Mouse (Mus musculus) limb, embryonic 10.5 days (tissue): Measurements from ENCODE around the gene Atf5. TPM values are rescaled to one million over a fixed set of nuclear protein-coding genes. Genes with fewer than 3 reads are reported as not detected.

Experiments
- DNase-seq: peaks from one replicate; pipeline ENCODE4 v3.0.0-alpha.2; 2017; ENCODE audit warnings: low spot score
- H3K27ac ChIP-seq: fragments of 300-500 bp; sonication (generic); 2 replicates; pipeline ENCODE4 v1.5.1; 2016; ENCODE audit warnings: mild to moderate bottlenecking
- H3K27me3 ChIP-seq: fragments of 300-500 bp; sonication (generic); 2 replicates; pipeline ENCODE4 v1.6.1; 2016; ENCODE audit warnings: low read depth, mild to moderate bottlenecking; ENCODE audit not compliant: poor library complexity, severe bottlenecking
- H3K36me3 ChIP-seq: fragments of 300-500 bp; sonication (generic); 2 replicates; pipeline ENCODE4 v1.6.1; 2016; ENCODE audit warnings: mild to moderate bottlenecking, moderate library complexity
- H3K4me1 ChIP-seq: fragments of 300-500 bp; sonication (generic); 2 replicates; pipeline ENCODE4 v1.6.1; 2016
- H3K4me3 ChIP-seq: fragments of 300-500 bp; sonication (generic); 2 replicates; pipeline ENCODE4 v1.5.1; 2016; ENCODE audit warnings: mild to moderate bottlenecking, moderate library complexity
- H3K9me3 ChIP-seq: fragments of 300-500 bp; sonication (generic); replicated peaks from 2 replicates; pipeline ENCODE4 v1.6.1; 2016; ENCODE audit warnings: mild to moderate bottlenecking
- WGBS: fragments of 180-500 bp; shearing (Covaris S2); methylation state at CpG from one replicate; pipeline ENCODE4 v1.1.7; 2016; 5-methylcytosine and 5-hydroxymethylcytosine counted together
- polyA plus RNA-seq: library from polyadenylated mRNA; unstranded; fragments of >200 nt; fragmentation: Nextera tagmentation; extraction: Ambion mirVana; gene quantifications from 2 replicates; pipeline ENCODE4 v1.2.1, GENCODE M21; 2016

The Atf5 gene
- polyA plus RNA-seq, 1 experiment from 2014 or later = 3.1 TPM

DNA sequence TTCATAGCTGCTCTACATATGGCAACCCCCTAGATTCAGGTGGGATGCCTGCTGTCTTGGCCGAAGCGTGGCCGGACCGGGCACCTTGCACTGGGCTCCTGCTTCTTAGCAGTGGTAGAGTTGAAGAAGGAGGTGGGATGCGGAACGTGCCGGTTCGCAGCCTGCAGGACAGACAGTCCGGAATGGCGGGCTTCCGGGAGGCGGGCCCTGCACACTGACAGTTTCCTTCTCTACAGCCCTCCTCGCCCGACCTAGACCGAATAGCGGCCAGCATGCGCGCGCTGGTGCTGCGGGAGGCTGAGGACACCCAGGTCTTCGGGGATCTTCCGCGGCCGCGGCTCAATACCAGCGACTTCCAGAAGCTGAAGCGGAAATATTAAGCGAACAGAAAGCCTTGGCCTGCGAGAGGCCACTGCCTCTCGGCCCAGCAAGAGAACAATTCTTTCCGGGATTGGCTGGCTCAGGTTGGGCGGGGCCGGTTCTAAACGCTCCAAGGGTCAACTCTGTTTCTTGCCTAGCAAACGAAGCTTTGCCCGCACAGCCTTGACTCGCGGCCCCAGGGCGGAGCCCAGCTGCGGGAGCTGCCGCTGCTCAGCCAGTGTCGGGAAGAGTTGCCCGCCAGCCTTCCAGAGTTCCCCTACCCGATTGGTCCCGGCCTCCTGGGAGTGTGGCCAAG lies 38.0 kb upstream of the Atf5 start:
- H3K9me3 ChIP-seq = no peaks in the 10 kb centered on the region
- 1% methylated on average over 45 of the region's 45 CpGs for WGBS
- no peaks in the 10 kb centered on the region for H3K27me3 ChIP-seq
- H3K27ac ChIP-seq = peak overlapping the region; percentile 90
- peaks cover 64% of the 10 kb centered on the region for H3K4me1 ChIP-seq
- DNase-seq = peak; percentile 84
- peak overlapping the region; percentile 64 for H3K4me3 ChIP-seq
- H3K36me3 ChIP-seq = peaks cover 27% of the 10 kb centered on the region

DNA sequence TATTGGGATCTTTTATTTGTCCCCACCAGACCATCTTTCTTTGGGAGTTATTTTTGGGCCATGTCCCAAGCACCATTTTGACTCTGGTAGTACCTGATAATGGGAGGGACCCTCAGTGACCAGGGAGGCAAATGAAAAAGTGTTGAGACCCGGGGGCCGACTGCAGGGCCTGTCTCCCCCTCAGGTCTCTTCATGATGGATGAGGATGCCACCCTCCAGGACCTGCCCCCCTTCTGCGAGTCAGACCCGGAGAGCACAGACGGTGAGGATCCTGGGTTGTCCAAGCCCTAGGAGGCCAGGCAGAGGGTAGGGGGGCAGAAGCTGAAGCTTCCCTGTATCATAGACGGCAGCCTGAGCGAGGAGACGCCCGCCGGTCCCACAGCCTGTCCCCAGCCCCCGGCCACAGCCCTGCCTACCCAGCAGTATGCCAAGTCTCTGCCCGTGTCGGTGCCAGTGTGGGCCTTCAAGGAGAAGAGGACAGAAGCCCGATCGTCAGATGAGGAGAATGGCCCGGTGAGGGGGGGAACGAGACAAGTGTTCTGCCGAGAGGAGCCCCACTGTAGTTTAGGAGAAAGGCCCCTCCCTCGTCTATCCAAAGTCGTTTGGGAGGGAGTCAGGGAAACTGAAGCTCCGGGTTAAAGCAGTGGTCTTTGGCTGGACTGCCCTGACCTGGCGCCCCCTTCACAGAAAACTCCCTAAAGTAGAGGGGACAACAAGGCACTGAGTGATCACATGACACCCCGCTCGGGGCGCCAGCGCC lies 37.3 kb upstream of the Atf5 start:
- H3K4me1 ChIP-seq = peaks cover 64% of the 10 kb centered on the region

DNA sequence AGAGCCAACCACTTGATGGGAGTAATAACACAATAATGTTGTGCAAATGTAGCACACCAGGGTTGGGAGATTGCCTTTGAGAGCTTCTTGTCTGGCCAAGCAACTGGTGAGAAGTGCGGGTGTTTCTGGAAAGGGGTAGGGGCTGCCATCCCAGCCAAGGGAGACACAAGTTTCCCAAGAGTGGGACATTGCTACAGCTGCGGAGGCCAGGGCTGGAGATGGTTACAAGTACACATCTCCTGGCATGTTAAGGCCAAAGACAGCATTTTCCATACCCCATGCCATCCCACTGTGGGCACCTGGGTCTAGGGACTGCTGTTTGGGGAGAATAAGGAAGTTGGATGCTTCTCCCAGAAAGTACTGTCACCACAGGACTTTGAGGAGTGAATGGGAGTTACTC lies 36.6 kb upstream of the Atf5 start:
- no peaks in the 10 kb centered on the region for H3K27me3 ChIP-seq
- no peak for DNase-seq
- H3K4me3 ChIP-seq = 0 out of 2 replicates have a peak overlapping the region, but pooled peaks have one; percentile 2
- H3K27ac ChIP-seq = no peak overlapping the region
- H3K36me3 ChIP-seq = peaks cover 23% of the 10 kb centered on the region
- H3K9me3 ChIP-seq = no peaks in the 10 kb centered on the region
- H3K4me1 ChIP-seq = peaks cover 61% of the 10 kb centered on the region
- 92% methylated on average over 2 of the region's 2 CpGs for WGBS

More for the DNA sequence above, 37.3 kb upstream of the Atf5 start:
- Histone ChIP-seq H3K4me3 (peak overlapping the region; percentile 64), H3K27me3 (no peaks in the 10 kb centered on the region), H3K36me3 (peaks cover 23% of the 10 kb centered on the region), H3K27ac (peak overlapping the region; percentile 90), H3K9me3 (no peaks in the 10 kb centered on the region)
- no peak for DNase-seq
- WGBS = 34% methylated on average over 26 of the region's 26 CpGs

DNA sequence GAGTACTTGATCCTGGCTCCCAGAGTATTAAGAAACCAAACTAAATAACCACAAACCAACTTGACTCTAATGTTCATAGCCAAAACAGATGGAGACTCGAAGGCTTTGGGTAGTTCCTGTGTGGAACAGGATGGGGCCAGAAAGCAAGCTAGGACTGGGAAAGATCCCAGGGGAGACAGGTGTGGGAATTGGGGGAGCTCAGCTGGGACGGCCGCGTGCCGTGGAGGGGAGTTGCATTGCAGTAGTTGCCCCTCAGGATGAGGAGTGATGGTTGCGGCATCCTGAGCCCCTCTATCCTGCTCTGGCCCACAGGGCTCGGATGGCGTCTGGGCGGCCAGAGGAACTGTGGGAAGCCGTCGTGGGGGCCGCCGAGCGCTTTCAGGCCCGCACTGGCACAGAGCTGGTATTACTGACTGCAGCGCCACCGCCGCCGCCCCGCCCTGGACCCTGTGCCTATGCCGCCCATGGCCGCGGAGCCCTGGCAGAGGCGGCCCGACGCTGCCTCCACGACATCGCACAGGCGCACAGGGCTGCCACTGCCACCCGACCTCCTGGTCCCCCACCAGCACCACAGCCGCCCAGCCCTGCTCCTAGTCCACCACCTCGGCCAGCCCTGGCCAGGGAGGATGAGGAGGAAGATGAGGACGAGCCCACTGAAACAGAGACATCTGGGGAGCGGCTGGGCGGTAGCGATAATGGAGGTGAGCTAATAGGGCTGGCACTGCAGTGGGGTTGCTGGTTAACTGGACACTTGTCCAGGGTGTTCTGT lies 36.0 kb upstream of the Atf5 start:
- 91% methylated on average over 36 of the region's 36 CpGs for WGBS
- peak overlapping the region; percentile 17; the same call in 1 of the 2 replicates for H3K27ac ChIP-seq
- DNase-seq = no peak
- H3K4me1 ChIP-seq = peaks cover 61% of the 10 kb centered on the region
- 0 out of 2 replicates have a peak overlapping the region, but pooled peaks have one; percentile 7 for H3K4me3 ChIP-seq
- no peaks in the 10 kb centered on the region for H3K9me3 ChIP-seq
- H3K36me3 ChIP-seq = peaks cover 23% of the 10 kb centered on the region
- no peaks in the 10 kb centered on the region for H3K27me3 ChIP-seq

DNA sequence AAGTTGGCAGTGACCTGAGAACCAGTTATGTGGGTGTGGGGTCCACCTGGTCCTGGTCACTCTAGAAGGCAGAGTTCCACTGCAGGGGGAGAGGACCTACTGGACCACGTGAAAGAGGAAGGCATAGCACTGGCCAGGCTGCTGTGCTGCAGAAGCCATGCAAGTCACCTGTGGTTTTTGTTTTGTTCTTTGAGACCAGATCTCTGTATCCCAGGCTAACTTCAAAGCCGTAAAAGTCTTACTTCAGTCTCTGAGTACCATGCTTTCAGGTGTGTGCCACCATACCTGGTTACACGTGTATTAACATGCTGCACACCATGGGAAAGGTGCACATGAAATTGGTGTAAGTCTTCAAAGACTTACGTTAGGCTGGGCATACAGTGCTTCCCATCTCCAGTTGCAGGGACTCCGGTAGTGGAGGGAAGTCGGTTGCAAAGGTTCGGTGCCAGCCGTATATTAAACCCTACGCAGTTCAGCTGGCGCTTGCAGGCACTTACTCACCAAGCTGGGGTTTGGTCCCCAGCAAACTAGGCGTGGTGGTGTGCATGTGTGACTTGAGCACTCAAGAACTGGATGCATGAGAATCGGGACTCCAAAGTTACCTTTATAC lies 35.3 kb upstream of the Atf5 start:
- 95% methylated on average over 12 of the region's 12 CpGs for WGBS
- peaks cover 25% of the 10 kb centered on the region for H3K36me3 ChIP-seq
- H3K4me3 ChIP-seq = peak overlapping the region; percentile 79
- H3K4me1 ChIP-seq = peaks cover 62% of the 10 kb centered on the region
- H3K27me3 ChIP-seq = no peaks in the 10 kb centered on the region
- H3K9me3 ChIP-seq = no peaks in the 10 kb centered on the region
- no peak overlapping the region for H3K27ac ChIP-seq
- DNase-seq = no peak

DNA sequence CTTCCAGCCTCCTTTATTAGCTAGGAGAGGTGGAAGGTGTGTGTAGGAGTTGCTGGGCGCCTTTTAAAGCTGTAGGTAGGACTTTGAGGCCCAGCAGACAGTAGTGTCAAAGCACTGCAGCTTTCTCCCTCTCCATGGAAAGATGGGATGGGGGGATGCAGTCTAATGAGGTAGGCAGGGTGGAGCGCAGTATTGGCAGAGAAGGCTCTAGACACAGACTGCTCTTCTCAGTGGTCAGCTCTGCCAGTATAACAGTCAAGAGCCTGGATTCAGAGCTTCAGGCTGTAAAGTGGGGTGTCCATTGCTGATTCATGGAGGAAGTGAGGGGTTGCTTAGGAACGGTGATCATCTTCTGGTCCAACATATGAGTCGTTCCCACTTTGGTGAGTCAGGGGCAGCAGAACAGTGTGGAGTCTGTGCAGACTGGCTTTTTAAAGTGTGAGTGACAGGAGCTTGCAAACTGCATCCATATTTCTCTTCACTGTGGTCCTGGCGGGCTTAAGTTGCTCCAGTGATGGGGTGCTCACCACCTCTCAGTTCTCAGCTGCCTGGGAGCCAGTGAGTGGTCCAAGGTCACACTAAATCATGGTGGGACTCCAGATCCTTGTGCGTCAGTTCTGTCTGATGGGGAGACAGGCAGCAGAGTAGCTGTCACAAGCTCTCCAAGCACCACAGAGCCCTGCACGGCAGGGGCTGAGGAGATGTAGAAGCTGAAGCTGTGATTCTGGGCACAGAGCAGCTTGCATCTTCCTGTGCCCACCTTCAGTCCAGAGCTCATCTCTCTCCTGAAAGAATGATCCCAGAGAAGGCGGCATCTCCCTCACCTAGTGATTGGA lies 34.5 kb upstream of the Atf5 start:
- no peak for DNase-seq
- peaks cover 32% of the 10 kb centered on the region for H3K36me3 ChIP-seq
- H3K4me1 ChIP-seq = peaks cover 56% of the 10 kb centered on the region
- no peaks in the 10 kb centered on the region for H3K27me3 ChIP-seq
- H3K27ac ChIP-seq = peak overlapping the region; percentile 95
- H3K4me3 ChIP-seq = peak overlapping the region; percentile 79
- no peaks in the 10 kb centered on the region for H3K9me3 ChIP-seq
- WGBS = 86% methylated on average over 8 of the region's 8 CpGs

DNA sequence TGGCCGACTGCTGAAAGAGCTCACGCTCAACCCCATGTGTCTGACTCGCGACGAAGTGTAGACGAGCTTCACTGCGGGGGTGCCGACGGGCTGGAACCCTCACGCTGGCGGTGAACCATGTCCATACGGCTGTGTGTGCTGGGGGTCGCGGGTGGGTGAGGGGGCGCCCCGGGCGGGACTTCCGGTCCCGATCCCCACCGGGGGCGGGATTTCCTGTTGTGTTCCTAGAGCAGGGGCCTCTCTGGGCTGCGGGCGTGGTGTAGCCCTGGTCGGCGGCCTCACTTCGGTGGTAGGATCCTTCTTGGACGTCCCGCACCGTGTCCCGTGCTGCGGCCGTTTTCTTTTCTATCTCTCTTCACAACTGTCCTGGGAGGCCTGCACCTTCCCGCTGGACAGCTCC lies 33.7 kb upstream of the Atf5 start:
- Histone ChIP-seq H3K9me3 (no peaks in the 10 kb centered on the region), H3K27me3 (no peaks in the 10 kb centered on the region), H3K36me3 (peaks cover 41% of the 10 kb centered on the region), H3K27ac (peak overlapping the region; percentile 95), H3K4me3 (peak overlapping the region; percentile 79), H3K4me1 (peaks cover 53% of the 10 kb centered on the region)
- WGBS = under 1% methylated on average over 33 of the region's 33 CpGs
- DNase-seq = peak; percentile 89

DNA sequence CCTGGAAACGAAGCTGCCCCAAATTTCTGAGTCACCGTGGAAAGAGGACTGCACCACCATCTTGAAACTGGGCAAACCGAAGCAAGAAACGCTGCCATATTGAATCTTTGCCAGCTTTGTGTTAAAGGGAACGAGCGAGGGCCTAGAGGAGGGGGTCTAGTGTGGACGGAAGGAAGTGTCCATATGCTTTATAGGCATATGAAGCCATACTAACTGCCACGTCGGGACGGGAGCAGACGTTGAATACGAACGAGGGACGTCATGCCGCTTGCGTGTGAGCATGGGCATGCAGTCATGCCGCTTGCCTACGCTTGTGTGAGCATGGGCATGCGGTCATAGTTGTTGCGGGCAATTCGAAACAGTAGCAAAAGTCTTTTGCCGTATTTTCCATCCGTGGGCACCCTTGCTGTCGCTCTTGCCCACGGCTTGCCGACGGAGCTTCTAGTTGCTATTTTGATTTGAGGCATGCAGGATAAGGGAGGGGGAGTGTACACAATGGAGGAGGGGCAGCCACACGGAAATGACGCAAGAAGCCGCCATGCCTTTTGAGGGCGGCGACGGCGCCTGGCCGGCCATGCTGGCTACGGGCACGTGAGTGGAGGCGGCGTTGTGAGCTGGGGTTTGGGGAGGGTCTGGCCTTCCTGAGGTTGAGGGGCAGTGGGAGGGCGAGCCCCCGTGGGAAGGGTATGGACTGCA lies 33.1 kb upstream of the Atf5 start:
- H3K27me3 ChIP-seq = no peaks in the 10 kb centered on the region
- H3K4me3 ChIP-seq = peak overlapping the region; percentile 79
- under 1% methylated on average over 41 of the region's 41 CpGs for WGBS
- no peaks in the 10 kb centered on the region for H3K9me3 ChIP-seq
- peaks cover 47% of the 10 kb centered on the region for H3K36me3 ChIP-seq
- DNase-seq = peak; percentile 91
- peaks cover 47% of the 10 kb centered on the region for H3K4me1 ChIP-seq
- H3K27ac ChIP-seq = peak overlapping the region; percentile 95

DNA sequence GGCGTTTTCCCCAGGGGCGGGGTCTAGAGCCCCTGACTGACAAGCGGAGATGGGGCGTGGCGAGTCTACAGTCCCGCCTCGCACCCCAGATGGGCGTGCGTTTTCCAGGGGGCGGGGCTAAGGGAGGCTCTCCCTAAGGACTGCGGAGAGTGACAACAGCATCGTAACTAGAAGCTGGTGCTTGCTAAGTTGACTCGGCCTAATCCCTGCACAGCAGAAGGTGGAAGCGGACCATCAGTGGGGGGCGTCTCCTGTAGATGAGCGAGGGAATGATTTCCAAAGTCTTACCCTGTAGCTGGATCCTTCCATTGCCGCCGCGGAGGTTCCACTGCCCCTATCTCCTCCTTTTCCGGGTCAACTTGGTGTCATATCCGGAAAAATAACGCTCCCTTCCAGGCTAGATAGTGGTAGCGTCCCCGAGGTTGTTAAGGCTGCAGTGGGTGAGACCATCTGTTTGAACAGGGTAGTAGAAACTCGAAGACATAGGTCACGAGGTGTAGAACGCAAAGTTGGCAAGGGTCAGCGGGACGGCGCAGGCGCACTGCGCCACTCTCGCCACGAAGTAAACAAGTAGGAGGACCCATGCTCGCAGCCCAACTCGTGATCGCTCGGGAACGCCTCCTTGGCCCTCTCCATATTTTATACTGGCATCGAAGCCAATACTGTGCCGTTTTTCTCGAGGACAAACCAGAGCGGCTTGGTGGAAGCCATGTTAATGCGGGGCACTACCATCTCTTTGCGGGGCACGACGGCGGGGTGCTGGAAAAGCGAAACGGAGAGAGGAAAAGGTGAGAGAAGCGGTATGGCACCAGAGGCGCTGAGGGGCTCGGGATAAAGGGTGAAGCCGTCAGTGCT lies 32.3 kb upstream of the Atf5 start, which contains the start of the genes Akt1s1 and Tbc1d17:
Akt1s1 (plus strand) TSS at position 431 of the 855 bp plus-strand sequence.
Tbc1d17 (minus strand) TSS at position 519 of the 855 bp plus-strand sequence.
- peak; percentile 95 for DNase-seq
- H3K9me3 ChIP-seq = no peaks in the 10 kb centered on the region
- peaks cover 39% of the 10 kb centered on the region for H3K4me1 ChIP-seq
- no peaks in the 10 kb centered on the region for H3K27me3 ChIP-seq
- peak within 1 kb of the TSS; percentile 79 for H3K4me3 ChIP-seq
- under 1% methylated on average over 54 of the region's 54 CpGs for WGBS
- peaks cover 55% of the 10 kb centered on the region for H3K36me3 ChIP-seq
- peak within 1 kb of the TSS; percentile 95 for H3K27ac ChIP-seq

DNA sequence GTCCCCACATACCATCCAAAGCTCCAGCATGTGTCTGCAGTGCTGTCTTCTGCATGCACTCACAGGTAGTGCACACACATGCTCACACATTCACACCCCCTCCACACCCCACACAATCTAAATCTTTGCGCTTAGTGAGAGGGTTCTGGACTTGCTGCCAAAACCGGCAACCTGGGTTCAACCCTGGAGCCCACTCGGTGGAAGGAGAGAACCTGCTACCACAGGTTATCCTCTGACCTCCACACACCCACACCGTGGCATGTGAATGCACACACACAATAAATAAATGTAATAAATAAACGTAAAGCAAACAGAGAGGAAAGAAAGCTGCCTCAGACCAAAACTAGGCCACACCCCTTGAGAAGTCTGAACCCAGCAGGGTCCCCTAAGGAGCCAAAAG lies 31.3 kb upstream of the Atf5 start:
- no peaks in the 10 kb centered on the region for H3K9me3 ChIP-seq
- no peak for DNase-seq
- peaks cover 30% of the 10 kb centered on the region for H3K4me1 ChIP-seq
- WGBS = 78% methylated on average over 5 of the region's 5 CpGs
- peaks cover 59% of the 10 kb centered on the region for H3K36me3 ChIP-seq
- H3K27ac ChIP-seq = no peak overlapping the region
- H3K27me3 ChIP-seq = no peaks in the 10 kb centered on the region
- H3K4me3 ChIP-seq = peak overlapping the region; percentile 79

DNA sequence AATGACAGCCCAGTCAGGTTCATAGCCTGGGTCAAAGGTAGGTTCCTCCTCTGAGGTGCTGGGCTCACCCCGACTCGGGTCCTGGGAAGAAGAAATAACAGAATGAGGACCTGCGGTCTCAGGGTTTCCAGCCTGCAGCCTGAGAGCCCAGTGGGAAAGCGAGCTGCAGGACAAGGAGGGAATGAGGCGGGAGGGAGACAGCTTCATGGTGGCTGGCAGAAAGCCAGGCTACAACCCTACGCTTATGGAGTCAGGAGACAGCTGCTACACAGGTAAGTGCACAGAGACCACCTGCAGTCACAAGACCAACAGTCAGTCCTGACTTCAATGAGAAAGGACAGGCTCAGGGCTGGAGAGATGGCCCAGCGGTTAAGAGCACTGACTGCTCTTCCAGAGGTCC lies 30.3 kb upstream of the Atf5 start:
- Histone ChIP-seq H3K9me3 (no peaks in the 10 kb centered on the region), H3K4me3 (no peak overlapping the region), H3K27me3 (peaks cover 2% of the 10 kb centered on the region; the same call in 1 of the 2 replicates), H3K36me3 (peaks cover 60% of the 10 kb centered on the region), H3K4me1 (peaks cover 24% of the 10 kb centered on the region), H3K27ac (no peak overlapping the region)
- DNase-seq = no peak
- WGBS = 93% methylated on average over 7 of the region's 7 CpGs
